Mouse (Mus musculus) embryonic facial prominence, embryonic 15.5 days (tissue): ENCODE results near the gene Gak. TPM values are rescaled to one million over a fixed set of nuclear protein-coding genes. Genes with fewer than 3 reads are reported as not detected.

Experiments
- ATAC-seq: fragments of 200-750 bp; cut with Nextera tagmentation; 2 replicates; pipeline ENCODE4 v1.8.0; 2017; ENCODE audit warnings: low read depth, moderate TSS enrichment; ENCODE audit not compliant: insufficient number of reproducible peaks, low FRiP score, low TSS enrichment
- H3K27ac ChIP-seq: fragments of 300-500 bp; sonication (generic); replicated peaks from 2 replicates; pipeline ENCODE4 v1.5.1; 2015; ENCODE audit warnings: mild to moderate bottlenecking, inconsistent platforms
- H3K27me3 ChIP-seq: fragments of 300-500 bp; sonication (generic); 2 replicates; pipeline ENCODE4 v1.6.1; 2015; ENCODE audit warnings: inconsistent platforms
- H3K36me3 ChIP-seq: fragments of 300-500 bp; sonication (generic); 2 replicates; pipeline ENCODE4 v1.6.1; 2015; ENCODE audit warnings: mild to moderate bottlenecking, inconsistent platforms
- H3K4me1 ChIP-seq: fragments of 300-500 bp; sonication (generic); 2 replicates; pipeline ENCODE4 v1.6.1; 2015; ENCODE audit warnings: inconsistent platforms
- H3K4me2 ChIP-seq: fragments of 300-500 bp; sonication (generic); replicated peaks from 2 replicates; pipeline ENCODE4 v1.6.1; 2015; ENCODE audit warnings: mild to moderate bottlenecking, inconsistent platforms
- H3K4me3 ChIP-seq: fragments of 300-500 bp; sonication (generic); replicated peaks from 2 replicates; pipeline ENCODE4 v1.5.1; 2015; ENCODE audit warnings: mild to moderate bottlenecking, inconsistent platforms
- H3K9ac ChIP-seq: fragments of 300-500 bp; sonication (generic); 2 replicates; pipeline ENCODE4 v1.6.1; 2015; ENCODE audit warnings: inconsistent platforms
- H3K9me3 ChIP-seq: fragments of 300-500 bp; sonication (generic); replicated peaks from 2 replicates; pipeline ENCODE4 v1.6.1; 2016; ENCODE audit warnings: inconsistent platforms
- WGBS: fragments of 180-500 bp; shearing (Covaris S2); methylation state at CpG from one replicate; pipeline ENCODE4 v1.1.7; 2015; 5-methylcytosine and 5-hydroxymethylcytosine counted together
- polyA plus RNA-seq: library from polyadenylated mRNA; unstranded; fragments of >200 nt; fragmentation: Nextera tagmentation; extraction: Ambion mirVana; gene quantifications from 2 replicates; pipeline ENCODE4 v1.2.1, GENCODE M21; 2015

Gene Gak
- polyA plus RNA-seq = 47.9 and 56.4 TPM in 2 replicates

GRCm38 (mm10) chr5:108629634-108630483 lies at the start of gene Gak, which contains the start of gene Tmem175:
TSS of gene Gak (minus strand) at chr5:108629755.
TSS of gene Tmem175 (plus strand) at chr5:108629770.
- H3K4me3 ChIP-seq = peak within 1 kb of the TSS; percentile 90
- peaks cover 23% of the 10 kb centered on the region for H3K4me1 ChIP-seq
- peak; percentile 96 for ATAC-seq
- peak within 1 kb of the TSS; percentile 89 for H3K27ac ChIP-seq
- H3K36me3 ChIP-seq = no peaks in the 10 kb centered on the region
- peak within 1 kb of the TSS; percentile 91 for H3K9ac ChIP-seq
- under 1% methylated on average over 58 of the region's 58 CpGs for WGBS
- H3K9me3 ChIP-seq = no peaks in the 10 kb centered on the region
- no peaks in the 10 kb centered on the region for H3K27me3 ChIP-seq
- peak within 1 kb of the TSS; percentile 79 for H3K4me2 ChIP-seq

GRCm38 (mm10) chr5:108678296-108678854 lies 48.8 kb upstream of the Gak start:
- H3K36me3 ChIP-seq = no peaks in the 10 kb centered on the region
- H3K27ac ChIP-seq = no peak overlapping the region
- no peaks in the 10 kb centered on the region for H3K27me3 ChIP-seq
- H3K4me2 ChIP-seq = no peak overlapping the region
- H3K4me1 ChIP-seq = peaks cover 16% of the 10 kb centered on the region
- H3K9ac ChIP-seq = no peak overlapping the region
- no peak overlapping the region for H3K4me3 ChIP-seq
- H3K9me3 ChIP-seq = no peaks in the 10 kb centered on the region
- 87% methylated on average over 6 of the region's 6 CpGs for WGBS
- no peak for ATAC-seq

- no peaks in the 10 kb centered on the region for H3K27me3 ChIP-seq
- no peaks in the 10 kb centered on the region for H3K9me3 ChIP-seq
- H3K36me3 ChIP-seq = peaks cover 2% of the 10 kb centered on the region; the same call in 1 of the 2 replicates
- 3% methylated on average over 25 of the region's 25 CpGs for WGBS
- peak; percentile 83 for ATAC-seq
- H3K4me3 ChIP-seq = peak overlapping the region; percentile 36
- peak overlapping the region; percentile 84 for H3K27ac ChIP-seq
- H3K4me2 ChIP-seq = peak overlapping the region; percentile 60
- peak overlapping the region; percentile 26 for H3K9ac ChIP-seq
- H3K4me1 ChIP-seq = peaks cover 16% of the 10 kb centered on the region
Measured at GRCm38 (mm10) chr5:108677605-108678295, 48.2 kb upstream of the Gak start.

GRCm38 (mm10) chr5:108676772-108677498 lies 47.4 kb upstream of the Gak start:
- Histone ChIP-seq H3K4me1 (peaks cover 16% of the 10 kb centered on the region), H3K27ac (peak overlapping the region; percentile 84)
- peak; percentile 31; the same call in 1 of the 2 replicates for ATAC-seq

GRCm38 (mm10) chr5:108675251-108675816 lies 45.8 kb upstream of the Gak start, which contains the start of gene Slc26a1:
TSS of gene Slc26a1 (minus strand) at chr5:108675569.
- H3K27ac ChIP-seq = 0 out of 2 replicates have a peak within 1 kb of the TSS, but pooled peaks have one; percentile 17
- H3K9me3 ChIP-seq = no peaks in the 10 kb centered on the region
- no peak within 1 kb of the TSS for H3K4me2 ChIP-seq
- H3K9ac ChIP-seq = no peak within 1 kb of the TSS
- H3K36me3 ChIP-seq = peaks cover 17% of the 10 kb centered on the region
- WGBS = 71% methylated on average over 9 of the region's 9 CpGs
- ATAC-seq = no peak
- no peak within 1 kb of the TSS for H3K4me3 ChIP-seq
- no peaks in the 10 kb centered on the region for H3K27me3 ChIP-seq
- H3K4me1 ChIP-seq = peaks cover 16% of the 10 kb centered on the region

More at GRCm38 (mm10) chr5:108676772-108677498, 47.4 kb upstream of the Gak start:
- Histone ChIP-seq H3K9ac (peak overlapping the region; percentile 26; the same call in 1 of the 2 replicates), H3K9me3 (no peaks in the 10 kb centered on the region), H3K4me3 (peak overlapping the region; percentile 36), H3K36me3 (peaks cover 11% of the 10 kb centered on the region), H3K27me3 (no peaks in the 10 kb centered on the region), H3K4me2 (peak overlapping the region; percentile 60)
- WGBS = 9% methylated on average over 5 of the region's 5 CpGs

GRCm38 (mm10) chr5:108674624-108675023 lies 45.1 kb upstream of the Gak start:
- no peak for ATAC-seq
- no peak overlapping the region for H3K9ac ChIP-seq
- peaks cover 23% of the 10 kb centered on the region for H3K4me1 ChIP-seq
- peaks cover 17% of the 10 kb centered on the region for H3K36me3 ChIP-seq
- no peak overlapping the region for H3K27ac ChIP-seq
- no peak overlapping the region for H3K4me2 ChIP-seq
- H3K4me3 ChIP-seq = no peak overlapping the region
- WGBS = 88% methylated on average over 2 of the region's 2 CpGs
- no peaks in the 10 kb centered on the region for H3K27me3 ChIP-seq
- H3K9me3 ChIP-seq = no peaks in the 10 kb centered on the region

GRCm38 (mm10) chr5:108671757-108672156 lies 42.2 kb upstream of the Gak start:
- H3K4me2 ChIP-seq = no peak overlapping the region
- peaks cover 17% of the 10 kb centered on the region for H3K36me3 ChIP-seq
- 93% methylated on average over 12 of the region's 12 CpGs for WGBS
- ATAC-seq = no peak
- no peaks in the 10 kb centered on the region for H3K27me3 ChIP-seq
- H3K4me3 ChIP-seq = no peak overlapping the region
- peaks cover 20% of the 10 kb centered on the region for H3K4me1 ChIP-seq
- no peak overlapping the region for H3K27ac ChIP-seq
- no peak overlapping the region for H3K9ac ChIP-seq
- no peaks in the 10 kb centered on the region for H3K9me3 ChIP-seq

GRCm38 (mm10) chr5:108670785-108671184 lies 41.2 kb upstream of the Gak start:
- Histone ChIP-seq H3K36me3 (peaks cover 17% of the 10 kb centered on the region), H3K27ac (no peak overlapping the region), H3K4me1 (peaks cover 16% of the 10 kb centered on the region), H3K9me3 (no peaks in the 10 kb centered on the region), H3K4me2 (no peak overlapping the region), H3K27me3 (no peaks in the 10 kb centered on the region), H3K9ac (no peak overlapping the region), H3K4me3 (no peak overlapping the region)
- no peak for ATAC-seq

- H3K27me3 ChIP-seq = no peaks in the 10 kb centered on the region
- H3K9me3 ChIP-seq = no peaks in the 10 kb centered on the region
- H3K4me2 ChIP-seq = peak overlapping the region; percentile 62
- H3K9ac ChIP-seq = peak overlapping the region; percentile 70; the same call in 1 of the 2 replicates
- H3K4me3 ChIP-seq = peak overlapping the region; percentile 57
- 75% methylated on average over 9 of the region's 9 CpGs for WGBS
- no peak for ATAC-seq
- peaks cover 16% of the 10 kb centered on the region for H3K4me1 ChIP-seq
- peaks cover 17% of the 10 kb centered on the region for H3K36me3 ChIP-seq
- peak overlapping the region; percentile 94; the same call in 1 of the 2 replicates for H3K27ac ChIP-seq
Measured at GRCm38 (mm10) chr5:108669986-108670385, 40.4 kb upstream of the Gak start.
